Mouse (Mus musculus) lung, embryonic 16.5 days (tissue): ENCODE data around the gene Nemf. TPM values are rescaled to one million over a fixed set of nuclear protein-coding genes. Genes with fewer than 3 reads are reported as not detected.

Experiments used
- ATAC-seq: fragments of 200-750 bp; cut with Nextera tagmentation; 2 replicates; pipeline ENCODE4 v1.8.0; 2017; ENCODE audit warnings: low read depth, mild to moderate bottlenecking, moderate library complexity
- H3K27ac ChIP-seq: fragments of 300-500 bp; sonication (generic); 2 replicates; pipeline ENCODE4 v1.5.1; 2014; ENCODE audit warnings: mild to moderate bottlenecking, control low read depth, low read length
- H3K27me3 ChIP-seq: fragments of 300-500 bp; sonication (generic); 2 replicates; pipeline ENCODE4 v1.6.1; 2014; ENCODE audit warnings: low read depth, low read length, mixed read lengths; ENCODE audit not compliant: control insufficient read depth, insufficient read depth
- H3K36me3 ChIP-seq: fragments of 300-500 bp; sonication (generic); 2 replicates; pipeline ENCODE4 v1.6.1; 2014; ENCODE audit warnings: low read length; ENCODE audit not compliant: control insufficient read depth, insufficient read depth
- H3K4me1 ChIP-seq: fragments of 300-500 bp; sonication (generic); replicated peaks from 2 replicates; pipeline ENCODE4 v1.6.1; 2014; ENCODE audit warnings: low read length, mixed read lengths; ENCODE audit not compliant: control insufficient read depth, insufficient read depth
- H3K4me2 ChIP-seq: fragments of 300-500 bp; sonication (generic); 2 replicates; pipeline ENCODE4 v1.6.1; 2014; ENCODE audit warnings: low read depth, low read length, control low read depth
- H3K4me3 ChIP-seq: fragments of 300-500 bp; sonication (generic); 2 replicates; pipeline ENCODE4 v1.5.1; 2014; ENCODE audit warnings: mild to moderate bottlenecking, low read length, control low read depth
- H3K9ac ChIP-seq: fragments of 300-500 bp; sonication (generic); 2 replicates; pipeline ENCODE4 v1.6.1; 2014; ENCODE audit warnings: low read length, control low read depth
- H3K9me3 ChIP-seq: fragments of 300-500 bp; sonication (generic); 2 replicates; pipeline ENCODE4 v1.6.1; 2016; ENCODE audit warnings: low read length; ENCODE audit not compliant: control insufficient read depth
- WGBS: fragments of 180-500 bp; shearing (Covaris S2); extraction: QIAGEN DNeasy Blood & Tissue Kit; methylation state at CpG from one replicate; pipeline ENCODE4 v1.1.7; 2014; 5-methylcytosine and 5-hydroxymethylcytosine counted together
- polyA plus RNA-seq: library from polyadenylated mRNA; unstranded; fragments of >200 nt; fragmentation: Nextera tagmentation; extraction: Ambion mirVana; gene quantifications from 2 replicates; pipeline ENCODE4 v1.2.1, GENCODE M21; 2015

Gene Nemf
- polyA plus RNA-seq, 1 experiment from 2014 or later: 86.9 TPM

DNA sequence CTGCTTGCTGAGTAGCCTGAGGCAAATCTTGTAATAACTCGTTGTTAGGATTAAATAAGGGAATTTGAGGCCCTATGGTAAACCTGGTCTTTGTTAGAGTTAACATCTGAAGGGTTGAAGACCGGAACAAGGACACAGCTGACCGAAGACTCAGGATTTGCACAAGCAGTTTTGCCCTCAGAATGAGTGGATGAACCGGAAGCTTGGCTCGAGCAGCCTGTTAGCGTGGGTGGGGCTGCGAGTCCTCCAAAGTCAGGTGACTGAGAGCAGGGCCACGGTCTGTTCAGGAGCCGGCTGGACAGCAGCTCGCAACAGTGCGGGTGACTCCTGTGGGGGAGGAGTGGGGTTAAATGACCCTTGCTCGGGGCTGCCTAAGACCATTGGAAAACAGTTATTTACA lies 57.7 kb downstream of the Nemf start:
- H3K27ac ChIP-seq: peak overlapping the region; percentile 8; the same call in 1 of the 2 replicates

GRCm38 (mm10) chr12:69298281-69298680 lies 58.7 kb downstream of the Nemf start:
- ATAC-seq: no peak
- Histone ChIP-seq H3K27me3 (no peaks in the 10 kb centered on the region), H3K36me3 (peaks cover 12% of the 10 kb centered on the region), H3K27ac (no peak overlapping the region), H3K9me3 (no peaks in the 10 kb centered on the region), H3K4me3 (no peak overlapping the region), H3K4me1 (peaks cover 19% of the 10 kb centered on the region), H3K9ac (no peak overlapping the region), H3K4me2 (peak overlapping the region; percentile 78; the same call in 1 of the 2 replicates)
- 86% methylated on average over 4 of the region's 4 CpGs for WGBS

More for the DNA sequence above, 57.7 kb downstream of the Nemf start:
- Histone ChIP-seq H3K9me3 (no peaks in the 10 kb centered on the region), H3K9ac (no peak overlapping the region), H3K4me3 (no peak overlapping the region), H3K4me1 (peaks cover 19% of the 10 kb centered on the region), H3K4me2 (no peak overlapping the region), H3K36me3 (peaks cover 16% of the 10 kb centered on the region), H3K27me3 (no peaks in the 10 kb centered on the region)
- no peak for ATAC-seq
- 41% methylated on average over 12 of the region's 12 CpGs for WGBS

DNA sequence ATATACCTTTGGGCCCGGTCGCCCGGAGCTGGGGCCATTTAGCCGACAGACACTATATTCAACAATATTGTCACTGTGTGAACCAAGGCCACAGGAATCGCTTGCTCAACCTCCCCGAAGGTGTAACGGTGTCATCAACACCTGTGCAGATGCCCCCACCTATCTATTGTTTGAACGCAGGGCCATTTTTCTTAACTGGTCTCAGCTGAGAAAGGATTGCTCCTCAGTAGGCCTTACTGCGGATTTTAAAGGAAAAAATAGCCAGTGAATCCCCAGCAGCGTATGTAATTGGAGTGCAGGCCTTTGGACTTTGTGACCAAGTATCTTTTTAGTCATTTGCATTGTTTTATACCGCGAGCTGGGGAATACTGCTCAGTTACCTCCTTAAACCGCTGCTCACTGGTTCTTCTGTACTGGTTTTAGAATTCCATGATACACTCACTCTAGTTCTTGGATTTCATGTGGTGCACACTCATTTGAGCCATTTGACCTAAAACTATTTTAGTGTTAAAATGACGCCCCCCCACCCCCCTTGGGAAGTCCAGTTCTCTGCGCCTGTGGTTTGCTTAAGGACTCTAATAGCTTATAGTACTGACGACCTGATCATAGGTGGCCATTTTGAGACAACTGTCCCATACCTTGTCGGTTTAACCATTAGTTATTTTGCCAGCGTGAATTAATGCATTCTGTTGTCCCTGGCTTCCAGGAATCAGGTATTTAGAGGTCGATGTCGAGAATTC lies 59.4 kb downstream of the Nemf start:
- peak overlapping the region; percentile 93 for H3K27ac ChIP-seq
- no peaks in the 10 kb centered on the region for H3K9me3 ChIP-seq
- H3K4me2 ChIP-seq: peak overlapping the region; percentile 78
- H3K4me3 ChIP-seq: peak overlapping the region; percentile 93
- peaks cover 6% of the 10 kb centered on the region for H3K36me3 ChIP-seq
- H3K9ac ChIP-seq: peak overlapping the region; percentile 96
- 14% methylated on average over 20 of the region's 20 CpGs for WGBS
- H3K27me3 ChIP-seq: no peaks in the 10 kb centered on the region
- H3K4me1 ChIP-seq: peaks cover 19% of the 10 kb centered on the region
- no peak for ATAC-seq

- under 1% methylated on average over 86 of the region's 98 CpGs for WGBS
- peak; percentile 97 for ATAC-seq
These were observed 60.2 kb downstream of the Nemf start, which contains the start of gene Klhdc2 for GRCm38 (mm10) chr12:69296511-69297410. Klhdc2 (plus strand) TSS chr12:69296681.

GRCm38 (mm10) chr12:69295651-69296050 lies 61.3 kb downstream of the Nemf start:
- no peak overlapping the region; the same call in 1 of the 2 replicates for H3K27ac ChIP-seq
- peak overlapping the region; percentile 78 for H3K4me2 ChIP-seq
- WGBS: 76% methylated on average over 4 of the region's 4 CpGs
- H3K9me3 ChIP-seq: no peaks in the 10 kb centered on the region
- no peaks in the 10 kb centered on the region; the same call in 1 of the 2 replicates for H3K36me3 ChIP-seq
- no peak overlapping the region for H3K4me3 ChIP-seq
- peak overlapping the region; percentile 96 for H3K9ac ChIP-seq
- H3K27me3 ChIP-seq: no peaks in the 10 kb centered on the region
- no peak for ATAC-seq
- peaks cover 19% of the 10 kb centered on the region for H3K4me1 ChIP-seq

More at GRCm38 (mm10) chr12:69296511-69297410, 60.2 kb downstream of the Nemf start, which contains the start of gene Klhdc2:
- no peaks in the 10 kb centered on the region for H3K9me3 ChIP-seq
- peaks cover 19% of the 10 kb centered on the region for H3K4me1 ChIP-seq
- H3K9ac ChIP-seq: peak within 1 kb of the TSS; percentile 96
- H3K36me3 ChIP-seq: no peaks in the 10 kb centered on the region; the same call in 1 of the 2 replicates
- H3K27me3 ChIP-seq: no peaks in the 10 kb centered on the region
- H3K27ac ChIP-seq: peak within 1 kb of the TSS; percentile 93
- H3K4me3 ChIP-seq: peak within 1 kb of the TSS; percentile 93
- peak within 1 kb of the TSS; percentile 78 for H3K4me2 ChIP-seq

DNA sequence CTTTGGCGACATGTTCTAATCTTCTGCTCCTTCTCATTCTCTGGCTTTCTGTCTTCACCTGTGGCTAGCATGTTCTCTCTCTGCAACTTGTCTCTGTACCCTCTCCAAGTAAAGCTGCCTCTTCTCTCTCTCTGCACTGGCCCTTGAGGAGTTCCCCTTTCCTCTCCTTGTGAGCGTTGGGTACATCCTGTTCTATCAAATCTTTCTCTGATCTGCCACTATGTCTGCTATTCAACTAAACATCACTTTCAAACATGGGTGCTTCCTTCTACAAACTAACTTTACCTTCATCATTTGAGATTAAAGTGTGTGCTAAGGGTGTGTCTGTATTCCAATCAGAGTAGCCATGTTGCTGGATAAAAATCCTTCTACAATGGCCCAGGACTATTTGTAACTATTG lies 62.0 kb downstream of the Nemf start:
- Histone ChIP-seq H3K4me2 (no peak overlapping the region), H3K36me3 (no peaks in the 10 kb centered on the region; the same call in 1 of the 2 replicates), H3K27me3 (no peaks in the 10 kb centered on the region), H3K27ac (no peak overlapping the region), H3K4me3 (no peak overlapping the region), H3K9me3 (no peaks in the 10 kb centered on the region), H3K4me1 (peaks cover 19% of the 10 kb centered on the region), H3K9ac (no peak overlapping the region)
- WGBS: 70% methylated on average over 2 of the region's 2 CpGs
- no peak for ATAC-seq

DNA sequence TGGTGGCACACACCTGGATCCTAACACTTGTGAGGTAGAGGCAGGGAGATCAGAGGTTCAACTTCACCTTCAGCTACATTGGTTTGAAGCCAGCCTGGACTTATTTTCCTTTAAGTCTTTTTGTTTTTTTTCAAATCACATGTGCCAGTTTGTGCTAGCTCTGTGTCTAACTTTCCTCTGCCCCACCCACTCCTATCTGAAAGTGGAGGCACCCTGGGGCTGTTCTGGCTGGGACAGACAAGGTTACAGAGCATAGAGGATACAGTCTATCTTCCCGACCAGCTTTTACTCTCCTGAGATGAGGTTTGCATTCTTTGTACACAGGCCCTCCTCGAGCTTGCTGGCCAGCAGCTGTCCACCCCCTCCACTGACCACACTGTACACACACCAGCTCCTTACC lies 63.1 kb downstream of the Nemf start:
- Histone ChIP-seq H3K27me3 (no peaks in the 10 kb centered on the region), H3K36me3 (no peaks in the 10 kb centered on the region), H3K9me3 (no peaks in the 10 kb centered on the region), H3K4me1 (peaks cover 12% of the 10 kb centered on the region), H3K9ac (no peak overlapping the region), H3K4me3 (no peak overlapping the region), H3K4me2 (no peak overlapping the region), H3K27ac (no peak overlapping the region)
- WGBS: 39% methylated on average over 2 of the region's 2 CpGs
- ATAC-seq: no peak

DNA sequence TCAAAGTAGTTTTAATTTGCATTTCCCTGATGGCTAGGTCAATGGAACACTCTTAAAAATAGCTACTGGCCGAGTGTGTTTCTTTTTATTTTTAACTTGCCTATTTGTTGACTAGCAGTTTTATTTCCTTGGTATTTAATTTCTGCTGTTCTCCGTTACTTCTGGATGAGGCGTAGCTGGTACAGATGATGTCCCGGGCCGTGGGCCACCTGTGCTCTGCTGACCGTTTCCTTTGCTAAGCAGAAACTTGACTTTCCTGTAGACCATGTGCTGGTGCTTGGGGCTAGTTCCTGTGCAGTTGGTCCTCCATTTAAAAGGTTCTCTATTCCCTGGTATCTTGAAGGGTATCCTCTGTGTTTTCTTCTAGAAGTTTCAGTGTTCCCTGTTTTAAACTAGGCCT lies 64.6 kb downstream of the Nemf start:
- 81% methylated on average over 6 of the region's 6 CpGs for WGBS
- Histone ChIP-seq H3K4me2 (no peak overlapping the region), H3K4me3 (no peak overlapping the region), H3K27me3 (no peaks in the 10 kb centered on the region), H3K9ac (no peak overlapping the region), H3K4me1 (0 out of 2 replicates have a peak, but pooled peaks cover 3% of the 10 kb centered on the region), H3K9me3 (no peaks in the 10 kb centered on the region), H3K36me3 (no peaks in the 10 kb centered on the region), H3K27ac (no peak overlapping the region)
- no peak for ATAC-seq

- Histone ChIP-seq H3K36me3 (no peaks in the 10 kb centered on the region), H3K4me3 (no peak overlapping the region), H3K4me2 (no peak overlapping the region), H3K9ac (no peak overlapping the region), H3K27ac (no peak overlapping the region), H3K4me1 (no peaks in the 10 kb centered on the region), H3K27me3 (no peaks in the 10 kb centered on the region), H3K9me3 (no peaks in the 10 kb centered on the region)
- WGBS: 75% methylated on average over 9 of the region's 9 CpGs
- ATAC-seq: no peak
These were observed 68.3 kb downstream of the Nemf start for GRCm38 (mm10) chr12:69288699-69289098.
